Mouse (Mus musculus): Measurements from ENCODE around the gene Bco1.

DNA sequence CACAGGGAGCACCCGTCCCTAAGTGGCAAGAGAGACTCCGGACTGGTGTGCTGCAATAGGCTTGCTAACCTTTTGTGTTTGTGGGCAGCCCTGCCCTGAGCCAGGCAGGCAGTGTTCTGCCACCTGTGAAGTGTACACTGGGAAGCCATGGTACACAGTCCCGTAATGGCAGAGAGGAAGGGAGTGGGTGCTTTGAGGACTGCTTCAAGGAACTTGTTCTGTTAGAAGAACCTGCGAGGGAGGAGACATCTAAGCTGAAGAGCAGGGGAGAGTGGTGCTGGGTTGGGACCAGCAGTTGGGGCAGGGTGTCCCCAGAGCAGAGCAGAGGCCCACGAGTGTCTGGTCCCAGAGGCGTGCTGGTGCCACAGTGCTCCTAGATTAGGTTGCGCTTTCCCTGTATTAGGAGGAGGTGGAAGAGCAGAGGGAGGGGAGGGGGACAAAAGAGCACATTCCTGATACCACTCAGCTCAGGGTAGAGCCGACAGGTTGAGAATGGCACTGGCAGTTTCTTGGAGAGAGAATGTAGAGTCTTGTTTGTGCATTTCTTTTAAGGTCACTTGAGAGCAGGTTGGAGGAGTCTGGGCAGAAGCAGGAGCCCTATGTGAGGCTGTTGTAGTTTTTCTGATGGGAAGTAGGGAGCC, 71.7 kb downstream of the Bco1 start:
- TF ChIP-seq POLR2A (IDR thresholded peaks at IDR 0.05; ENCODE audit: borderline replicate concordance, insufficient read depth, low read length) (no peak), CTCF (IDR thresholded peaks at IDR 0.05; ENCODE audit: borderline replicate concordance, insufficient read depth, low read depth, low read length) (no peak)
